Mouse (Mus musculus) adrenal gland, postnatal 36 days (tissue): ENCODE measurements at regions not wholly inside any gene's neighbourhood (a gene's known extent, or its start where the extent isn't known, plus 50 kb on each side); places are given as distances from the start of the nearest gene placed in this dataset.

Experiments used
- DNase-seq, 2 experiments: peaks; one replicate each; pipeline ENCODE4 v3.0.0; 2021; ENCODE audit warnings: mixed read lengths in 1 of 2

DNA sequence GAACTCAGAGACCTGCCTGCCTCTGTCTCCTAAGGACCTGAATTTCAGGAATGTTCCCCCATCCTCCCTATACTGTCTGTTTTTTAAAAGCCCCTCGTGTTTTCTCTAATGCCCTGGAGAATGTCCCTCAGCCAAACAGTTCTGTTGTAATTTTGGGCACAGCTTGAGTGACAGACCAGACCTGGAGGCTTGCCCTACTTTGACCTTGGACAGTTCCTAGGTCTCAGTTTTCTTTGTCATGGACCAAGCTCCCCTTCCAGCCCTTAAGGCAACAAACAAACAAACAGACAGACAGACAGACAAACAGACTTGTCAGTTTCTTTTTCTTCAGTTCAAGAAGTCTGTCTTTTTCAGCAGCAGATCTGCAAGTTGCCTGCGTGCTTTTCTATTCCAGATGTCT is 114.4 kb downstream of the Sox2 start:
- DNase-seq = no peak

DNA sequence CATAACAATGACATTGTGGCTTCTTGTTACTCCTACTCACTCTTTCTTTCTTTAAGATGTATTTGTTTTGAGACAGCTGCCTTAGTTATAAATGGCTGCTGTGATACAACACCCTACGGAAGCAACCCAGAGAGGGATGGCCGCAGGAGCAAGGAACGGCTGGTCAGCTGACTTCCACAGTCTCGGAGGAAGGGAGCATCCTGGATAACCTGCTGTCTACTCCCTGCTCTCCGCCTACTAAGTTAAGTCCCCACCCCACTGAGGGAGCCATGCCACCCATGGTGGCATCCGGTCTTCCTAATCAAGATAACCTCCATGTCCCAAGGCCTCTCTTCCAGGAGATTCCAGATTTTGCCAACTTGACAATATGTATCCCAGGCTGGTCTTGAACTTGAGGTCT is 114.9 kb downstream of the Sox2 start:
- no peak for DNase-seq

DNA sequence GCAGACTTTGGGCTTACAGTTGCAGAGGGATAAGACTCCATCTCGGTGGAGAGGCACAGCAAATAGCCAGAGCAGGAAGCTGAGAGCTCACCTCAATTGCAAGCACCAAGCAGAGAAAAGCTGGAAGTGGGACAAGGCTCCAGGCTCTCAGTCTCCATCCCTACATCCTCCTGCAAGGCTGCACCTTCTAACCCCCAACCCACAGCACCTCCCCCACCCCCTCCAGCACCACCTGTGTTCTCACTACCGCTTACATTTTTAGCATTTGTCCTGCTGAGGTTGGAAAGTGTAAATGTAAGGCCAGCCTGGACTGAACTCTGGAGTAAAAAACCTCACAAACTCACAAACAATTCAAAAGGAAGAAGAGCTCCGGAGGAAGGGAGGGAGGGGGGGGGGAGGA is 119.6 kb downstream of the Sox2 start:
- DNase-seq = no peak

DNA sequence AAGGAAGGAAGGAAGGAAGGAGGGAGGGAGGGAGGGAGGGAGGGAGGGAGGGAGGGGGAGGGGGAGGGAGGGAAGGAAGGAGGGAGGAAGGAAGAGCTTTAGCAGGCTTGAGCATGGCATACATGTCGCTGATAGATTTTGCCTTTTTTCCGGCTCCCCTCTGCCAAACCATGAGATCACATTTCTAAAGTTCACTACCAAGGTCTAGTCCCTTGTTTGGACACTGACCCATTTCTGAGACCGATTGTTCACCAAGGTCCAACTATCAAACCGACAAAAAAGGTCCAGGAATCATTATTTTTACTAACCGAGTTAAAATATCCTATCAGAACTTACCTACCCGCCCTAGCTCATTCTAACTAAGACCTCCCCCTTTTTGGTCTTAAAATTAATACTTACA is 120.1 kb downstream of the Sox2 start:
- DNase-seq = peak; percentile 24 to 35

DNA sequence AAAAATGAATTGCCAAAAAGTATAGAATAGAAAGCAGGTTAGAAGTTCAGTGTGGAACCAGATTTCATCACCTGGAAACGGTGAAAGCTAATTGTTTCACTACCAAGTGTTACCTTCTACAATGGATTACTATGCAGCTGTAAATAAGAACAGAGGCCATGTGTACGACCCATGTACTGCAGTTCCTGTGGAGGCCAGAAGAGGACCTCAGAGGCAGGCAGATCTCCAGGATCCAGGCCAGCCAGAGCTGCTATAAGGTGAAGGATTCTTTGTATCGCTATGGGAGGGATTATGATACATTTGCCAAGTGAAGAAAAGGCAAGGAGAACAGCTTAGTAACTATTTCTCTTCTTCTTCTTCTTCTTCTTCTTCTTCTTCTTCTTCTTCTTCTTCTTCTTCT is 121.8 kb downstream of the Sox2 start:
- no peak for DNase-seq

DNA sequence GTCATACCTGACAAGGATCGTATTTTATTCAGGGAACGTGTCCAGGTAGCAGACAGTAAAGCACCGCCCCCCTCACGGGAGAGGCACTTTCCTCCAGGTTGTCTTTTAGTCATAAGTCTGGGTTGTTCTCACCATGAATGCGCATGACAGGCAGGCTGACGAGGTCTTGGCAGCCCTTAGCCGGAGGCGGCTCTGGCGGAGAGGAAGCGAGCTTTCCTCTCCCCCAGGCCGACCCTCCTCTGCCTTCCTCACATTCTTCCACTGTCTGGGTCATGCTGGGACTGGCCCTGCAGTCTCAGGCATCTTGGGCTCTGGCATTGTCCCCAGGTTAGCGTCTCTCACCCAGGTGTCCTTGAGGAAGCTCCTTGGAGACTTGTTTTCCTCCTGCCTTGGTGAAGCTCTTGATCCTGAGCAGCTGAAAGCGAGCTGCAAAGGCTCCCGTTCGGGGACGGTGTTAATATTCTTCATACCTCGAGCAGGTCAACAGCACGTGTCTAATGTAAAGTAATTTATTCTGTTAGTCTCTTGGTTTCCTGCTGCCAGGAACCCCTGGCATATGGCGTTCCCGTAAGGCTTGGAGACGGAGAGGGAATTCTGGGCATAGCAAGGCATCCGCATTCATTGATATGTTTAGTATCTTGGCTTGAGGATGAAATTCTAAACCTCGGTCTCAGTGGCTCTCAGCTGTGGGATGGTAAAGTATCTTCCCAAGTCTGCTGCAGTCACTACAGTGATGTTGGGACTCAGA is 123.6 kb downstream of the Sox2 start:
- DNase-seq = peak; percentile 12 to 17

DNA sequence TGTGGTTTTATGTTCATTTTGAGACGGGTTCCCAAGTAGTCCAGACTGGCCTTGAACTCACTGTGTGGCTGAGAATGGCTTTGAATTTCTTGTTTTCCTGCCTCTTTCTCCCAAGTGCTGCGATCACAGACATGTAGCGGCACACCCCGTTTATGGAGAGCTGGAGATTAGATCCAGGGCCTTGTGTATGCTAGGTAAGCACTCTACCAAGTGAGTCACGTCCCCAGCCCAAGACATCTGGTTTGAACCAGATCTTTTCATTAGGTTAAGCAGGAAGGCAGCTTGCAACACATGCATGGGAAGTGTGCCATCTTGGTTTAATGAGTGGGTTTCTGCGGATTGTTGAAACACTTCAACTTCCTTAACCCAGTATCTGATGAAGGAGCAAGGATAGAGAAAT is 131.6 kb downstream of the Sox2 start:
- no peak for DNase-seq

DNA sequence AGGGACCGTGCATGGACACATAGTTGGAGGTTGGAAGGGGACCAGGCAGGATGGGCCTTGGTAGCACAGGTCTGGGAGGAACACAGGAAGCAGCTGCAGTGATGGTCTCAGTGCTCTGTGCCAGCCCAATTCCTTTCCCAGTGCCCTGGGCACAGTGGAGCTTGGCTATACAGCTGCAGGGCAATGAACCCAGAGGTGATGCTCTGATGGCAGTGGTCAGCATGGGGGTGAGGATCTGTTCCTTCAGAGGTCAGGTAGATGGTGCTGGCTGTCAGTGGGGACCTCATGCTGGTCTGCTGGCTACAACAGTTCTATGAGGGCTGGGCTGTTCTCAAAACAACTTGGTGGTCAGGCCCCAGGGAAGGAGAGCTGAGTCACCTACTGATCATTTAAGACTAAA is 133.2 kb downstream of the Sox2 start:
- no peak for DNase-seq

DNA sequence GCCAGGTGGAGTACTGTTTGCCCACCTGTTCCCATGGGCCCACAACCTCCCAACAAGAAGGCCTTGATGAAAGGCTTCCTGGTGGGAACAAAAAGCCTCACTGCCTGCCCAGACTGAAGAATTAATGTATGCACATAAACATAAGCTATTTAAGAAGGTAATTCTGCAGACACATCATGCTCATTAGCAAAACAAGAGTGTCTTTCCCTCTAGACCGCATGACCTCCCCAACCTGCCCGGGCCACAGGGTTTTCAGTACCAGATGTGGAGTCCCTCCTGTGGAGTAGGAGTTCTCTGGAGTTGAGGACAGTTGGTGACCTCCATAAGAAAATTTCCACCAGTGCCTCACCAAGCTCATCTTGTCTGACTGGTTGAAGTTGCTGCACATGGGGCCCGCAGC is 137.0 kb downstream of the Sox2 start:
- DNase-seq = no peak

DNA sequence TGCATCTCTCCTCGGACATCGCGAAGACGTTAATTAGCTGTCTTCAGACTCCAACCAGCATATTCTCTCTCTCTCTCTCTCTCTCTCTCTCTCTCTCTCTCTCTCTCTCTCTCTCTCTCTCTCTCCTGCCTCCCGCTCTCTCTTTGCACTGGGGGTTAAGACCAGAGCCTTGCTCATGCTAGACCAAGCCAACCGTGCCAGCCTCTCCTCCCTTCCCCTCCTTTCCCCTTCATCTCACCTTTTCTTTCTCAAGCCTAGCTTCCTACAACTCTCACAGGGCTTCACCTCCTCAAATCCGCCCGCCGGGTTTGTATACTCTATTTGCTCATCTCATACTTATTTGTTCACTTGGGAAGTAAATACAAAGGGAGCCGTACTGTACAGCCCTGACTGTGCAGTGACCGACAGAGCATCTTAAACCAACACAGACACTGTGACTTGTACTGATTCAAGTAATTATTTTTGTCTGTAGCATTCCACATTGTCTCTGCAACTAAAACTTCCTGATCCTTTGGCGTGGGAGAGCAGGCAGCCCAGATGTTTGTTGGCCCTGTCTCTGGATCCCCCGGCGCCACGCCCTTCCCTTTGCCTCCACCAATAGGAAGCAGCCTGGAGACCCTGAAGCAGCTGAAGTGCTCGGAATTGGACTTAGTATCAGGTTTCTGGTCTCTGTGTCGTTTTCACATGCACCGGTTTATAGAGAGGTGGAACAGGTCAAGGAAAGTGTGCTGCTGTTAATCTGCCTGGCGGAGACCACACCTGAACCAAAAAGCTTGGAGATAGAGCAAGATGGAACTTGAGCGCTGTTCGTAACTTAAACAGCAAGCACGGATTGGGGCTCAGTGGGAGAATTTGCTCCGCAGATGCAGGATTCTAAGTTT is 145.1 kb downstream of the Sox2 start:
- DNase-seq = peak; percentile 21 to 31

DNA sequence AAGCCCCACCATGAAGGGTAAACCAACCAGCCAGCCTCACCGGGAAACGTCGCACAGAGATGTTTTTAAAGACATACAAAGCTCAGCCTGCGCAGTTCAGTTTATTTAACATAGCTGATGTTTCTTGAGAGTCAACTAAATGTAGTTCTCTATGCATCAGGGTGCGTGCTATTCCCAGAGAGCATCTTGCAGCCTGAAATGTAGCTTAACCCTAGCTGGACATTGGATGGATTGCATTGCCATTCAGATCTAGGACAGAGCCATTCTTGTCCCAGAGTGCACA is 145.7 kb downstream of the Sox2 start:
- DNase-seq = no peak

DNA sequence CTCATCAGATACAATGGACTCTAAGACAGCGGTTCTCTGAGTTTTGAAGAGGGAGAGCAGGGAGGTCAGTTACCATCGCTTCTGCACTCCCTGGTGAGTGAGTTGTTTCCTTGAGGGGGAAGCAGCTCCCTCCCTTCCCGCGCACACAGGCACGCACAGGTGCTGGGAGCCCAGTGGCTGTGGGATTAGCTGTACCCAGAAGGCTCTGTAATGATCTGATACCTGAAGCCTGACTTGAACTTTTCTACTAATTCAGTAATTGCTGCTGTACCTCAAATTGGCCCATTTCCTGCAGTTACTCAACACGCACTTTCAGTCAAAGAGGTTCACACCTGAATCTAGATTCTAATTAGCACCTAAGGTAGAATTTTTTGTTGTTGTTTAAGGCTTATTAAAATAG is 158.6 kb downstream of the Sox2 start:
- DNase-seq = no peak

DNA sequence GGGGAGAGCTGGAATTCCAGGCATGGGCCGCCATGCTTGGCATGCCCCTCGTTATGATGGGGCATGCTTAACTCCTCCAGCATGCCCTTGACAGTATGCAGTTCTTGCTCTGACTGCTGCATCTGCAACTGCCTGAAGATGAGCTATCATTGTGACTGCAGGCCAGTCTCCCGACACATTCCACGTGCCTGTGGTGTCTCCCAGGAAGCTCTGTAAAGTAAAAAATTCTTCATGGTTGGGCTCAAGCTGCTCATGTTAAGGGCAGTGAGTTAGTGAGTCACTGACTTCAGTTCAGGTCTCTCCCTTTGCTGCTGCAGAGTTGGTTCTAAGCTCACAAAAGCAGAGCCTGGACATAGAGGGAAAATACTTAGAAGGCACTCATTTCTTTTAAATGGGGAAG is 161.5 kb downstream of the Sox2 start:
- no peak for DNase-seq

DNA sequence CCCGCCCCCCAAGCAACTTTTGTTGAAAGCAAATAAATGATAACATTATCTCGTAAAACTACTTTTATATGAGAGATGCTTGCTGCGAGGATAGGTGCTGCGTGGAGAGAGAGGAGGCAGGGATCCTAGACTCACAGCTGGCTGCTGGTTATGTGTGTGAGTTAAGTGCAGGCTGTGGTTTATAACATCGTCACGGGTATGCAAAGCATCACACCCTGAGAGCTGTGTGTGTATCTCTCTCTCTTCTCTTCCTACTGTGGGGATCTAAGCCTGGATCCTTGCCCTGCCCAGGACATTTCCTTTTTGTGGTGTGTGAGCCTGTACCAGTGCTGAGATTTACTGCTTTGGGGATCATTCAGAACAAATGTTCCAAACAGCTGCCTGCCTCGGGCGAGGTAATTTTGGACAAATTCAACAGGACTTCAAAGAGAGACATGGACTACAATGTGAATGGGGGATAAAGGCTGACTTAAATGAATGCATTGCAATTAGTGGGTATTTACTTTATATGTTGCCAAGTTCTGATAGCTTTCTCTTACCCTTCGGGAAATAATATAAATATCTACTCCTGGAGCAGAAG is 162.9 kb downstream of the Sox2 start:
- DNase-seq = no peak

DNA sequence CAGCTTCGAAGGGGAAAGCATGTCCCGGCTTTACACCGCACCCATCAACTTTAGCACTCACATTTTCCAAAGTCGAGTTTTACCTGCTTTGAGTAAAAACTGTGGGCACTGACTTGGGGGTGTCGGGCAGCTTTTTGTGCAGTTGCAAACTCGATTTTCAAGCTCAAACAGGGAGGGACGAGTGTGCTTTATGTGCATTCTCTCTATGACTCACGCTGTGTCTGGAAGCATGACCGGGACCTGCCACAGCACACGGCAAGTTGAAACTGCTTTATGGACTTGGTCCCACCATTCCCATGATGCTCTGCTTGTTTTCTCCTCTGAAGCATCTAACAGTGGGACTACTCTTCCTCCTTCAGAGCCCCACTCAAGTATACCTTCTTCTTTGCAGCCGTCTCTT is 174.8 kb downstream of the Sox2 start:
- DNase-seq = no peak

DNA sequence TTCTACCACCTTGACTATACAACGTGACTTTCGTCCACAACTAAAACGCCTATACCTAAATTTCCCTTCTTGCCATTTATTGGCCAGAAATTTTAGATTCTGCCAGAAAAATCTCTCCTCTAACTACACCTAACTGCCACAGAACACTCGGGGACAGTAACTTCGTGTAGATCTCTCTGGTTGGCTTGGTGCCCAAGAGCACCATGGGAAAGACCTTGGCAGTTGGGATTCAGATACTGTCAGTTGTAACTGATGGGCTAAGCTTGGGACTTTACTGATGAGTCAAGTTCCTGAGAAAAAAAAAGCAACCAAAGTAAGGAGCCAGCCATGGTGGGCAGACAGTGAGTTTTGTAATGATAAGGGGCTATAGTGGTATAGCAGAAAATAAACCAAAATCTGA is 176.2 kb downstream of the Sox2 start:
- DNase-seq = peak; percentile 64 to 76

DNA sequence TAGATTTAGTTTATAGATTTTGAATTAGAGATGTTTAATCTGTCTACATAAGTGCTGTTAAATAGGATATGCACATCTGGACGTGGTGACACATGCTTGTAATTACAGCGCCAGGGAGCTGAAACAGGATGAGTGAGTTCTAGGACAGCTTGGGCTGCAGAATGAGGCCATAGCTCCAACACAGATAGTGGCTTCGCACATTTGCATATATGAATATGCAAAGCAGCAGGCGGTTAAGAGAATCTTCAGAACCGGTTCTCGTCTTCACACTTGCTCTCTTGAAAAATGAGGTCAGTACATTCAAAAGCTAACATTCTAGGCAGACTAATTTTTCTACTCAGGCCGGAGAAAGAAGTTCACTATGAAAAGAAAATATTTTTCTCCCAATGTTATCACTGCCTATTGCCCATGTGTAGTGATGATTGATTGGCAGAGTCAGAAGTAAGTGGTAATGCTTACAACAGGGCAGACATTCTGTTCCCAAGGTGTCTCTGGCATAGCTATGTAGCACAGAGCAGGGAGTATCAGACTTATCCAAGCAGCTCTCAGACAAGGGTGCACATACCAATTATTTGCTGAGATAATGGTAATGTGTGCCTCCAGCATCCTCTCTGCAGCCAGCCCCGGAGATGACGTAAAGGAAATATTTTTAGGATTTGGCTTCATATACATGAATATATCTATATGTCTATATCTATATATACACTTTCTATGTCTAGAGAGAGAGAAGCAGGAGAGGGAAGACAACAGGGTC is 178.4 kb downstream of the Sox2 start:
- no peak for DNase-seq

DNA sequence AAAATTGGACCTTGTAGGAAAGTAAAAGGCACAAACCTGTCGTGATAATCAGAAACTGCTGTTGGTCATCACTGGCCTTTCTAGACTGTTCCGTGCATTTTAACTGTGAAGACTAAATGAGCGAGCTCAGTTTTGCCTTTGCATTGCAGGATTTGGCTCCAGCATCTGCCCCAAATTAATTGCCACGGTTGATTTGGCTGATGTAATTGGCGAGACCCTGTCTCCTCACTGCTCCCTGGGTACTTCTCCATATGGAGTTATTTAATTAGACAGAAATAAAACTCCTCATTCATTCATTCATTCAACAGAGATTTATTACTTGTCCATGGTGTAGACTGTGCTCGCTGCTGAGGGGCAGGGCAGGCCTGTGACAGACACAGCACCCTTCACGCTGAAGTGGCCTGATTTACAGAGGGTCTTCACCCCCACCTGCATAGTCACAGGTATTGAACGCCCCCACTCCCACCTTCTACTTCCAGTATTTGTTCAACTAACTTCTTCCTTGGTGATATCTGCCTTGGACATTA is 186.6 kb downstream of the Sox2 start:
- no peak for DNase-seq

DNA sequence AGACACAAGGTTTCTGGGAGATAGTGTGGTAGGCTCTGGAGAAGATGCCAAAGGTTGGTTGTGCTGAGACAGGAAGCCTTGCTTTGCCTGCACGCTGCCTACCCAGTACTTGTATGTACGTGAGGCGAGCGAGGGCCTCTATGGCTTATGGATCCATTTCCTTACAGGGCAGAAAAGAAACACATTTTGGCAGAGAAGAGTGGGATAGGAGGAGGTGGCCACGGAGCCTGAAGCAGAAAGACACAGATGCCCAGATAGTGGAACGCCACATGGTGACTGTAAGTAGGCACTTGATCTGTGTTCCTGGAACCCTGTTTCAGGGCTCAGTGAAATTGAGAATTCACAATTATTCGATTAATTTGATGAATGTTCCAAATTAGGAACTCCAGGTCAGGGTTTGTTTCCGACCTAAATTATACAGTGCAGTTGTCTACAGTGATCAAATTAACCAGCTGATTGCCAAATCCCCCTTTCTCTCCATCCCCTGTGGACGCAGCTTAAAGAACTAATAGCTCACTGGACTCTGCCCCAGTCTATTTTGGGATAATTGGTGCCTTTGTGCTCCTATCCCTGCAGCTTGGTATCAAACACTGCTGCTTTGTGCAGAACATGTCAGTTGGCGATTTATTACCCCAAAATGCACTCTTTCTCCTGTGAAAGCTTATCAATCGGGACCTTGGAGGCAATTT is 187.6 kb downstream of the Sox2 start:
- no peak for DNase-seq

DNA sequence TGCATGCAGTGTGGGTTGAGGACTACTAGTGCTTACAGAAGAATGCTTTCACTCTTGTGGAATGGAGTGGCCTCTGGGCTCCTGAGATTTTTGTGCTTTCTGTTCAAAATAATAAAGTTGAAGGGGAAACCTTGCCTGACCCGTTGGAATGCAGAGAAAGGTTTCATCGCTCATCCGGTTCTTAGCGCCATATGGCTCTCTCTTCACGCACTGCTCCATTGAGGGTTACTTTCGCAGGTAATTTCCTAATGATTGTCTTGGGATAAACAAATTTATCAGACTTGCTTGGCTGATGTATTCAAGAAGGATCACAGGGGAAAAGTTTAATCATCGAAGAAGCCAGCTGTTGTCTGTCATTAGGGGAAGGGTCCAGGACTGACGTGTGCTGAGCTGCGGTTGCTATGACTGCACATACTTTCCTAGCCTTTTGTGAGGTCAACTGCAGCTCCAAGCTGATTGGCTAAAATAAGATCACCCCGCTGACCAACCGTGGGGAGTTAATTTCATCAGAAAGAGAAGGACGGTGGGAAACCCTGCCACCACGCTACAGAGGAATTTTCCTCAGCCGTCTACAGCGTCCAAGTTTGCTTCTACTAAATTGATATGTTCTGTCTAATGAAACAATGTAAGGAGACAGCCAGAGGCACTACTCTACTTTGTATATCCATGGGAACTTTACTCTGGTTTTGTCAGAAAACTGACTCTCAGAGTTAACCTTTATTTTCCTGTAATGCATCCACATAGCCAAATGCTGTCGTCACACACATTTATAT is 210.9 kb downstream of the Sox2 start:
- no peak for DNase-seq
